Mouse (Mus musculus): ENCODE results near the gene Tectb.
A peak's percentile ranks its signal among the peaks of the same experiment; 100 is the strongest.
"Not testable (repeated sequence)": the region's sequence is repeated elsewhere in the genome, so short reads cannot be mapped to it uniquely, and the experiment has no call there.

The Tectb gene

DNA sequence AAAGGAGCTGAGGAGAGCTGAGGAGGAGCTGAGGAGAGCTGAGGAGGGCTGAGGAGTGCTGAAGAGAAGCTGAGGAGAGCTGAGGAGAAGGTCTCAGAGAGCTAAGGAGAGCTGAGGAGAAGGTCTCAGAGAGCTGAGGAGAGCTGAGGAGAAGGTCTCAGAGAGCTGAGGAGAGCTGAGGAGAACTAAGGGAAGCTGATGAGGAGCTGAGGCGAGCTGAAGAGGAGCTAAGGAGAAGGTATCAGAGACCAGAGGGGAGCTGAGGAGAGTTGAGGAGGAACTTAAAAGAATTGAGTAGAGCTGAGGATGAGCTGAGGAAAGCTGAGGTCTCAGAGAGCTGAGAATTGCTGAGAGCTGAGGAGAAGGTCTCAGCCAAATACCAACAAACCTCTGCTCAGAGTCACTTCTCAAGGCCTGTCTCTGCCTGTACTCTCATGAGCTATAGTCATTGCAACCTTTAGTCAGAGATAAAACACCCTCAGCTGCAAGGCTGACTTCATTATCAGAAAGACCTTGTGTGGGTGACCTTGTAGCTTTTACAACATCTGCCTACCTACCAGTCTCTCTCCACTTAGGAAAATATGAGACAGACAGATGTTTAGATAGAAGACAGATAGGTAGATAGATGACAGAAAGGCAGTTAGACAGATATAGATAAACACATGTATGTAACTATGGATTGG lies 15.2 kb upstream of the Tectb start:
- DNase-seq (ENCODE audit: low spot score), result peak; percentile 60

DNA sequence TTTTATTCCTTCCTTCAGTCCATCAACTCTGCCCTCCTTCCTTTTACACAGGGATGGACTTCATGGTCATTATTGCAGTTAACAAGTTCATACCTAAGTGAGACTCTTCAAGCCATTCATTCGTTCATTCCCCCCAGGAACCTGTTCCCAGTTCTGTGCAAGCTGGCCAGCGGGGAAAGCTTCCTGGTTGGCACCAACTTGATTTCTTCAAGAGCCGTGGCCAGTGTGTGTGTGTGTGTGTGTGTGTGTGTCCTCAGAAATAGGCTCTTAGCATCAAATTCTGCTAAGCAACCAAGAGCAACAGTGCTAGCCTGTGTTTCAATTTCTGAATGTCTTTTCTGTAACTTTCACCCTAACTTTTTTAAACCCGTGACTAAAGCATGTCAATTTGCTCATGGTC lies 14.6 kb upstream of the Tectb start:
- no peak for DNase-seq (ENCODE audit: low spot score)

DNA sequence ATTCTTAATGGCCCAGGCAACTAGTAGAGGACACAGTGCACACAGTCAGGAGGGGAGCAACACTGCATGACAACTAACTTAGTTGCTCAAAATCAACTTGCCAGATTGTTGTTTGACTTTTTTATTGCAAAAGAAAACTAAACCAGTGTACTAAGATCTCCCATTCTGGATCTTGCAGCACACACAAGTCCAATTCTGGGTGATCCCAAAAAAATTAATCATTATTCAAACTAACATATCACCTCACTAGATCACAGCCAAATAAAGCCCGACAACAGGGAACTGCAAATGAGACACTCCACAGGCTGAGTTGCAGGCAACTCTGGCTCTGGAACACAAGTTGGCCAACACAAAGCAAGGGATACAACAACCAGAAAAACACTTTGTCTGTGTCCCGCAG lies 13.8 kb upstream of the Tectb start:
- no peak for DNase-seq (ENCODE audit: low spot score)

DNA sequence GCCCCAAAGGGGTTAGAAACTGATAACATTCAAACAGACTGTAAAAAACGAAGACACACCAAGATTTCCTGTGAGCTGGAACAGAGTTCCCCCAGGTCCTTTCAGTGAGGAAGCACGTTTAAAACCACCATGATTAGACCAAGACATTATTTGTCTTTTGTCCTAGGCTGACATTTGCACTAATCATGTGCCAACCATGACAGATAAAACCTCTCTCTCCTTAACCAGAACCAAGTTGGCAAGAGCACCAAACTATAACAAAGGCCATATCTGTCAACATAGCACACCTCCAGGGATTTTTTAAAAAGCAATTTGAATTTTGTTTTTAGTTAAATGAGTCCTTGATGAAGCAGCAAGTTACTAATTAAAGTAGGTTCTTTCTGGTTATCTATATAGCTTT lies 12.8 kb upstream of the Tectb start:
- no peak for DNase-seq (ENCODE audit: low spot score)

DNA sequence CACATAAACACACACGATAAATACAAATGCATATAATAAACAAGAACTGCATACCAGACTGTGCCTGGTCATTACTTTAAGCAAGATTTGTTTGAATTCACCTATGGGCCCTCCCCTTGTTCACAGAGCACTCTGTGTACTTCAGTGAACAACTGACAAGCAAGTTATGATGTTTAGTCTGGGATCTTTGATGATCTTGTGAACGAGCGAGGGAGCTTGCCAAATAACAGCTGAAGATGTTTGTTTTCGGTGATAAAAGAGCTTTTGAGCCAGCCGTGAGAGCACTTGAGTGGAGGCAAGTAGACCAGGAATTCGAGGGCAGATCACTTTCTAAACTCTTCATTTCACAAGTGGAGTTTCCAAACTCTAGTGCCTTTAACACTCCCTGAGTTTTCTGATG lies 12.2 kb upstream of the Tectb start:
- peak; percentile 43 for DNase-seq (ENCODE audit: low spot score)

DNA sequence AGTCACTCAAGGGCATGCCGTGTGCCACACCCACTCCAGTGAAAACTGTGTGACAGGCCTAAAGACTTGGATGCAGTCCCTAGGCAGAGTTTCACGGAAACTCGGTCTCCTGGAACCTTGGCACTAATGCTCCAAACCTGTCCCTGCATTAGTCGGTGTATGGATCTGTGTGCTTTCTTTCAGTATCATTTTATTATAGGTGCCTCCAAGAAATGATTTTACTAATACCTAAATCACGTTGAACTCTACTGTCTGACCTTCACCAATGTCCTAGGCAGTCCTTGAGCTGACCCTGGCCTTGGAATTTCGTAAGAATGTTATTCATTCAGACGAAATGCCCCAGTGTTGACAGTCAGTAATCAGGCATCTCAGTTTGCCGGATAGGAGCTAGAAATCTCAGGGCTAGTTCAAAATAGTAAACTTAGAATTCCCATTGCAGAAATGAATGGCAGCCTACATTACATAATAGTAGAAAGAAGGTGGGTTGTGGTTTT lies 11.2 kb upstream of the Tectb start:
- not testable (repeated sequence) for DNase-seq (ENCODE audit: low spot score)

DNA sequence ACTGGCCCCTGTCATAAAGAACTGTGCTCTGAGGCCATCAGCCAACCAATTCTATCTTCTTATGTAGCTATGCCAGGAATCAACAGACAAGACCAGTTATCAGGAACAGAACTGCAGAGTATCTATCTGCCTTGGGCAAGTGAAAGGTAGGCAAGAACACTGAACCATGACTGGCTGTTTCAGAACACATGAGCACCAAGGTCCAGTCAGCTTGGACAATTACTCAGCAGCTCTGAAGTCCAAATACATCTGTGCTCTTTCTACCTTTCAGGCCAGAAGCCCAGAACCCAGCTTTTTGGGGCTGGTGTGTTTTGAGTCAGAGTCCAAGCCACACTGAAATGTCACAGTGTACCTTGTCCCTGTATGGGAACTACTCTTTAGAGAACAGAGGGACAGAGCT lies 10.1 kb upstream of the Tectb start:
- no peak for DNase-seq (ENCODE audit: low spot score)

DNA sequence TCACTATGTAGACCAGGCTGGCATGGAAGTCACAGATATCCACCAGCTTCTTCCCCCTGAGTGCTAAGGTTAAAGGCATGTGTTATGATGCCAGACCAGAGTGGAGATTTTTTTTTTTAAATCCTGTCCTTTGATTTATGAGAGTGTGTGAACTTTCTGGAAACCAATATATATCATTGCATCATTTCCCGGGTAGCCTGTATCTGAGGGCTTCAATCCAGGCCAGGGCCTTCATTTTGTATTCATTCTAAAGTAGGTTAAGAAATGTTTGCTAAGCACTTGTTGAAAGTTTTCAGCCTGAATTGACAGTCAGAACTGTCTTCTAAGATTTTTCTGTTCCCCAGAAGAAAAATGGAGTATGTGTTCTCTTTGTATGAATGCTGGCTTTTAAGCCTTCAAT lies 8.9 kb upstream of the Tectb start:
- DNase-seq (ENCODE audit: low spot score), result no peak

DNA sequence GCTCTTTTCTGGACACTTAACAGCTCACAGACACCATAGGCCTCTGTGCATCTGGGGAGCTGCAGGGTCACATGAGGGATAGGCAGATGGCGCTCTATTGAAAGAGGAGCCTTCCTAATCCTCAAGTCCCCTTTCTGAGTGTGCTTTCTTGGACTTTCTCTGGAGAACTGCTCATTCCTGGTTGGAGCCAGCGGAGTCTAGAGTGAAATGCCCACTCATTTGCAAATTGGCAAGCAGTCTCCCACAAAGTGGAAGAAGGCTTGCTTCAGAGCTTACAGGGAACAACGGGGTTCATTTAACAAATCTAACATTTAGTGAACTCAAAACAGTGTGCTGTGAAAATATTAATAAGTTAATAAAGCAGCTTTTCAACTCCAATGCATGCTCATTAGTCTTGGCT lies 3.4 kb upstream of the Tectb start:
- DNase-seq (ENCODE audit: low spot score), result no peak

DNA sequence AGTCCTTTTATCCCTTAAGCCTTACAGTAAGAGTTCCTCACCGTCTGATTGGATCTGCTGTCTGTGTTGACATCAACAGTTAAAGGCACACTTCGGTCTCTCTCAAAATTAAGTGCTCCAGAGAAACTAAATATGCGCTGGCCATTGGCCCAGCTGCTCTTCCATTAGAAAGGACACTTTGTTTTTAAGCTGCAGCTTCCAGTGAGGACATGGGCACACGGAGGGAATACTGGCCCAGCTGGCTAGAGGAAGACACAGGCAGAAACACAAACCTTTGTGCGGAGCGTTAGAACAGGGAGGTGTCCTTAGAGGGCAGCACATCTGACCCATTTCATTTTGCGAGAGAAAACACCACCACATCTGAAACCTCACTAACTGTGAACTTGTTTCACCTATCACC lies 3.9 kb downstream of the Tectb start:
- no peak for DNase-seq (ENCODE audit: low spot score)

DNA sequence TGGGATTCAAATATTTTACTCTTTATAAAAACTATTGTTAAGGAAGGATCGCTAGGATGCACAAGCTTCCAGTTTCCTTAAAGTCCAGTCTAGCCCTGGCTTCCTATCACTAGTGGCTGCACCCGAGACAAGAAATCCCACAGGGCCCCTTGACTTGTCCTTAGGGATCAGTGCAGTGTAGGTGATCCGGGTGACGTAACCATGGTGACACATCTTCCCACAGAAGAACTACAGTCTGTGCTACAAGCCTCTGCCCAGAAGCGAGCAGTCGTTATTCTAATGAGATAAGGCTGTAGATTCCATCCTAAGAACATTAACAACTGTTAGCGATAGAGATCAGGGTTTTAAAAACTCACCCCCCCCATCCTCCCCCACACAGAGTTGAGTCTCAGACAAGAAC lies 4.5 kb downstream of the Tectb start:
- DNase-seq (ENCODE audit: low spot score), result no peak

DNA sequence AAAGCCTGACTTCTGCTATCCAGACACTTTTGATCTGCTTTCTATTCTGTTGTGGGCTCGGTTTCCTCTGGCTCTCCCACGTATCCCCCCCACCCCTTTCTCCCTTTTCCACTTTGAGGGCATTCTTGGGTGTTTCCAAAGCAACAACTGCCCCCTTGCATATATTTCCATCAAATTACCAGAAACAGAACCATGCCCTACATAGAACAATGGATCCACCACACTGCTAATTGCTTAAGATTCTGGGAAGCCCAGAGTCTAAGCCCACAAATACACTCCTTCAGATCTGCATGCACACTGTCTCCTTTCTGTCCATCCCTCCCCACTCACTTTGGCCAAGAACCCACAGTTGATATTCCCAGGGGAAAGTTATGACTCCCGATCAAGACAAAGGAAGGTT lies 5.1 kb downstream of the Tectb start:
- DNase-seq (ENCODE audit: low spot score), result no peak

DNA sequence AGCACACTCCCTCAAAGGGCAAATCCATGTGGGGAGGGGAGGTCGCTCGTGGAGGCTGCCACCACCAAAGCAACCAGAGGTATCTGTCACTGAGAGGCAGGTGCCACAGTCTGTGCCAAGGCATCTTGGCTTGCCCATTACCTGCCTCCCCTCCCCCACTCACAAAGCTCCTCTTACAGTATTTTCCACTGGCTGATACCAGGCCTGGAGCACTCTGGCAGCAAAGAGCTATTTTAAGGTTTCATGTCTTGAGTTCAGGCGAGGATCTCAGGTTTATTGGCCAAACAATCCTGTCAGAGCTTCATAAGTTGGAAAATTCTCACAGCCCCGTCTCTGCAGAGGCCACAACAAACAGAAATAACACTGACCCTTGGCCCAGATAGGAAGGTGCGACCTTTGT lies 9.5 kb downstream of the Tectb start:
- DNase-seq (ENCODE audit: low spot score), result no peak

DNA sequence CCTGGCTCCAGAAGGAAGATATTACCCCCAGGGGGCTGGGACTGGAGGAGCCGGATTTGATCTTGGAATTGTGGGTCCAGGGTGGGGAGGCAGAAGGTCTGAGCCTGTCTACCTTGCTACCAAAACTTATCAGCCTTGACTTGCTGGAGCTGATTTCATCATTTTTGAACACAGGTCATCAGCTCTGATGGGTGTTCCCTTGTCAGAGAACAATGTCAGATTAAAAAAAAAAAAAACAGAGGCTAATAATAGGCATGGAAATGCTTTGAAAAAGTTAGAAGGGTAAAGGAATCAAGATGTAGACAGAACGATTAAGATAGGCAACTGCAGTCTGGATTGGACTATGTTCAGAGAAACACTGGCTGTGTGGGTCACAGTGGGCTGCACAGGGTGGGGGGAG lies 11.1 kb downstream of the Tectb start:
- DNase-seq (ENCODE audit: low spot score), result no peak

DNA sequence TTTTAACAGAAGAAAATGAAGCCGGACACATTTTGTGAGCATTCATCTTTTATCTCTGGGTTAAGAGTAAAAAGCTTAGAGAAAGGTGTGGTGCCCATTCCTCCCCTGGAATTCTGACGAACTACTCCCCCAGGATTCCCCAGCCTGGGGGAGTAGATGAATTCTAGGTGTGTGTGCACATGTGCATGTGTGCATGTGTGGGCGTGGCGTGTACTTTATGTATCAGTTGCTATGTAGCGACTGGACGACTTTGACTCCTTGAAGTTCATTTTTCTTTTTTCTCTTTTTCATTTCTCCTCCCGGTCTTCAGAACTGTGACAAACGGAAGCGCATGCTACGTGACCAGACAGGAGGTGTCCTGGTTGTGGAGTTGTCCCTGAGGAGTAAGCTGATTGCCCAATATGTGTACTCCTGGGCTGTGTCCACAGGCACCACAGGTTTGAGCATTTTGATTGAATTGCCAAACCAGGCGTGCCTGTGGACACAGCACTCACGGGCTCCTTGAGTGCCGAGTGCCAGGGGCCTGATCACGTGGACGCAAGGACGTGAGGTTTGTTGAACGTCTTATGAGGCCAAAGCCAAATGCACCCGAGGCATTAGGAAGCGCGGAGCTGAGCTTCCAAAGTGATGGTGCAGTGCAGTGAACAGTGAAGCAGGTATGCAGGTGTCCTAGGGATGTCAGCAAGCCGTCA lies 11.9 kb downstream of the Tectb start:
- no peak for DNase-seq (ENCODE audit: low spot score)

DNA sequence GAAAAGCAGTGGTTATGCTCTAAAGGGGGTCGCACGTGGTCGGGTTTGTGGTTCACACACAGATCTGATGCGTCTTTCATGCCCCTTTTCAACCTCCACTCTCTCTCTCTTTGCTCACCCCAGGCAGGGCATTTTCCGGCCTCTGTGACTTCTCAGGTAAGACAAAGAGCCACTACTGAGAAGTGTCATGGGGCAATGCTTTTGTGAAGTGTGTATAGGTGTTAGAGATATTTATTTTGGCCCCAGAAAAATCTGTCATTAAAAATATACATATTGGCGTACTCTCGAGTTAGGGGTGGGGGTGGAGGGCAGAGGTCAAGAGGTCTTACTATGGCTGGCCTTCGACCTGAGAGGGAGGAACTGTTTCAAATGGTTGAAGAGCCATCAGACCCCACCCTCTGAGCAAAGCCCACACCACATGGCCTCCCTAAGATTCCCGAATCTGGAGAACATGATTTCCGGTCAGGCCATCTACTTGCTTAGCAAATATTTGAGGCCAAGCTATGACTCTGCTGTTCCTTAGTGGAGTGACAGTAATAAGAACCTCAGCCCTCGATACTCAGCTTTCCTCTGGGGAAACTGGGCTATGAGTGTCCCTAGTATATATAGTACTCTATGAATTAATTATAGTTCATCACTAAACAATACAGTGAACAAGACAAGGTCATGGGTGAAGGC lies 13.3 kb downstream of the Tectb start:
- DNase-seq (ENCODE audit: low spot score), result no peak

DNA sequence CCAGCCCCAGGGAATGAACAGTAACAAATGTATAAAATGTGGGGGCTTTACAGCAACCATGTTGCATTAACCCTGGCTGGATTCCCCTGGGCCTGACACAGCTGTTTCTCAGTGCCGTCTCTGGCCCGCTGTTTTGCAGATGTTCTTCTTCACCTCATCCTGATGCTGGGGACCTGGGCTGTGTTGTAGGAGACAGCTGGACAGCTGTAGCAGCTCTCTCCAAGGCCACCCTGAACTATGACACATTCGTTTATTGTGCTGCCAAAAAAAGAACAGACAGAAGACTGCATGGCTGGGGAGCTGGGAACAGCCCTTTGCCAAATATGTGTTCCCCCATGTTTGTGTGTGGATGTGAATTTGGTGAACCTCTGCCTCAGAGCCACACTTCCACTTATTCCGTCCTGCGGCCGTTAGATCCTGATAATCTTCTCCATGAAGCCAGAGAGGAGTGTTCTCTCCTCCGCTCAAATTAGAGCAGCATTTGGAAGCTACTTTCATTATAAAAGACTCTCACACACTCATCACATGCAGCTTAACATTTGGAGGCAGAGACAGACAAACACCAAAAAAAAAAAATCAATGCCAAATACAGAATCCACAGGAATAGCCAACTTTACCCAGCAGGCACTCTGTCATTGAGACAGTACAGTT lies 14.1 kb downstream of the Tectb start:
- peak; percentile 65 for DNase-seq (ENCODE audit: low spot score)

DNA sequence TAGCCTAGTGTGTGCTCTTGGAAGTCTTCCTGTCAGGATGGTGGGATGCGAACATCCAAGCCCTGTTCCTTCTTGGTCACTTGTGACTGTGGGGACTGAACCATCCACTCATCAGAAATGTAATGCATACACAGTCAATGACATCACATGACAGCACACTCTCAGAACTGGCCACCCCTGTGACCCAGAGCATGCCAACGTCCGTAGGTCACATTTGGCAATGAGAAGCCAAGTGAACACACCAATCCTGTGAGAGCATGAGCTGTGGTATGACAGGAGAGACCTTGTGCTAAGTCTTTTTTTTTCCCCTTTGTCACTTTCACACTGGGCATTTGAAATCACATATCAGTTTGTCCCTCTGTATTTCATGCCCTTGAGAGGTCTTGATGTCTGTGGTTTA lies 15.0 kb downstream of the Tectb start:
- no peak for DNase-seq (ENCODE audit: low spot score)

DNA sequence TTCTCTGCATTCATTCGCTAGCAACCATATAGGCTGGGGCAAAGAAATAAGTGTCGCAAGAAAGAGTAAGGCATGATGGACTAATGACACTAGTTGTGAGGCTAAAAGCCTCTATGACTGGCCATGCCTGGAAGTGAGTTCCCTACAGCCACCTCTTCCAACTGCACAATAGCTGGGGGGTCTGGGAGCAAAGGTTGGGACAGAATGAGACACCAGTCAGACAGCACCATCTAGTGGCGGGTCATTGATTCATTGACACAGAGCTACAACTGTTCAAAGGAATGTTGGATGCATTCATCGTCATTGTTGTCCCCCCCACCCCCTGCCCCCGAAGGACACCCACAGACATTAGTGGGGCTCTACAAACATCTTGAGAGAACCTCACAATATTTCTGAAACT lies 17.8 kb downstream of the Tectb start:
- DNase-seq (ENCODE audit: low spot score), result no peak

DNA sequence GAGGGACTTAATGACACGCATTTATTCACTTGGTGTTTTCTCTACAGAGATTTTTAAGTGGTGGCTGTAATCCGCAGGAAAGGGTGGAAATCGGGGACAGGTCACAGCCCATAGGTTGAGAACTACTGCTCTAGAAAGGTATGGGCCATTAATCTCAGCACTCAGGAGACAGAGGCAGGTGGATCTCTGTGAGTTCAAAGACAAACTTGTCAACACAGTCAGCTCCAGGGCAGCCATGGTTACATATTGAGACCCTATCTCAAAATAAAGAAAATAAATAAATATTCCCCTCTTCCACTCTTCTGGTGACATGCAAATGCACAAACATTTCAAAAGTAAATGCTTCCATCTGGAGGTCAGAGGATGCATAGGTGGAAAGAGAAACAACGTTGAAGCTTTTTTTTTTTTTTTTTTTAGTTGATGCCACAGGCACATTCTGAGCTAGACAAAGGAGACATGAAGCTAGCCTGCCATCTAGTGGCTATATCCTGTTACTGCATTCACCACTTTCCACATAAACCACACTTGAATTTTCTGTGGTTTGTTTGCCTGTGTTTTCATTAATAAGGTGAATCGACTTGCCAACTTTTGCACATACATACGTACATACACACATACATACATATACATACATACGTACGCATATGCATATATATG lies 26.1 kb downstream of the Tectb start:
- DNase-seq (ENCODE audit: low spot score), result no peak

DNA sequence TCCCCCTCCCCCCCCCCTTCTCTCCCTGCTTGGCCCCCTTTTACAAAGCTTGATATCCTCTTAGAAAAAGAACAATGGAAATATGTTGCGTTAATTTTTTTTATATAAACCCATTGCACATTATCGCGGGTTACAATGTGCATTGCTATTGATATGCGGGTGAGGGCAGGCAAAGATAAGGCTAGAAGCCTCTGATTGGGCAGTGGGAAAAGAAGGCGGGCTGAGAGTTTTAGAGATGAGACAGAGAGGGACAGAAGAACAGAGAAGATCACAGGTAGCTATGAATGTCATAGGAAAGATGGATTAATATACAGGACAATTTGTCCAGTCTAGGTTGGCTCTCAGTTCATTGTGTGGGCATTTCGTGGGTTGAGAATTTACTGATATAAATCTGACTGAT lies 26.7 kb downstream of the Tectb start:
- DNase-seq (ENCODE audit: low spot score), result no peak
